Mouse (Mus musculus) liver (tissue): Measurements from ENCODE around the gene Adra2b.

Source experiments
- DNase-seq: peaks from one replicate; pipeline ENCODE4 v3.0.0-alpha.2; 2020; ENCODE audit warnings: mixed read lengths

The Adra2b gene

GRCm38 (mm10) chr2:127390352-127390751, 27.3 kb downstream of the Adra2b start:
- no peak for DNase-seq

- DNase-seq = no peak
Observed at GRCm38 (mm10) chr2:127390846-127391245, 27.8 kb downstream of the Adra2b start.

- no peak for DNase-seq
Observed at GRCm38 (mm10) chr2:127391323-127391722, 28.3 kb downstream of the Adra2b start.

- DNase-seq = no peak
Observed at GRCm38 (mm10) chr2:127394606-127395161, 31.7 kb downstream of the Adra2b start.

GRCm38 (mm10) chr2:127398738-127399137, 35.7 kb downstream of the Adra2b start:
- DNase-seq = no peak

- DNase-seq = no peak
Observed at GRCm38 (mm10) chr2:127411126-127411525, 48.1 kb downstream of the Adra2b start.

GRCm38 (mm10) chr2:127415806-127416205, 52.8 kb downstream of the Adra2b start:
- DNase-seq = no peak

GRCm38 (mm10) chr2:127416706-127417105, 53.7 kb downstream of the Adra2b start:
- no peak for DNase-seq
